Mouse (Mus musculus): Measurements from ENCODE around the gene Icos.

Icos gene

DNA sequence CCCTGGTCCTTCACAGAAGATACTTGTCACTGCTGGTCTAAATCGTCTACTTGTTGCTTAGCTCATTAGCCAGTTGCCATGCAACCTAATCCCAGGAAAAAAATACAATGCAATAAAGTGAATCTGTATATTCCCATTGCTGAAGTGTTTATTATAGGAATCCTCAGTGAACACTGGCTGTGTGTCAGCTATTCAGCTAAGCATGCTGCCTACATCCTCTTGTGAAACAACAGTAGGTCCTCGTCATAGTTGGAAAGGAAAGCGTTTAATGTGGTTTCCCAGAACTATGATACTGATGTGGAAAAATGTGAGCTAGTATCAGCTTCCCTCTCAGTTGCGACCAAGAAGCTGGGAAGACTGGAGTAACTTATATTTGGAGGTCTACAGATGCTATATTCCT lies 60.5 kb downstream of the Icos start:
- DNase-seq (ENCODE audit: low read depth, low spot score), result no peak

DNA sequence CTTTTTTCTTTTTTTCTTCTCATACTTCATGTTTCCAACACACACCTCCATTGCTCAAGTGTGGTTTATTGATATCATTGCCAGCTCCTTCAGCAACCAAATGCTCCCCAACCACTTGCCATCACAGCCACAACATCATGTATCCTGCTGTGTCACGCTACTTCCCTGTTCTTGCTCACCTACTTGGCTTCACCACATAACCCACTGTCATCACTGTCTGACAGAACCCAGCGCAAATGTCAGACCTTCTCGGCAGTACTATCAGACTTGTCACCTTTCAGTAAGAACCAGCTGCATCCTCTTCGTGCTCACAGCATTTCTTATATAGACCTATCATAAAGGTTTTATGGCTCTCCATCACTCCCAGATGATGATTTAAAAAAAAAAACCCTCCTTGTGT lies 61.6 kb downstream of the Icos start:
- DNase-seq (ENCODE audit: low read depth, low spot score), result no peak

DNA sequence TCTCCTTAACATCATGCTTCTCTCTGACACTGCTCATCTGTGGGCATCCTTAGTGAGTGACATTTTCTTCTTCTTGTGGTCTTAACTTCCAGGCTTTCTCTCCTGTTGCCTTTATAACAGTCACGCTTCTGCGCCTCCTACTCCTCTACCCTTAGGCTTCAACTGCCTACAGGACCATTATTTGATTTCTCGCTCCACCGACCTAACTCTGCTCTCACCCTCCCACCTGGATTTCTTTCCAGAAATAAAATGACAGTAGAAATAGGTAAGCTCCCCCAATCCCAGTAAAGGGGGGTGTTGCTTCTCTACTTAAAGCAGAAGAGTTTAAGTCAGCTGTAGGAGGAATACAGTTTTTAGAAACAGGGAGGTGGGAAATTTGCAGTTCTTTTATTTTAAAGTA lies 62.7 kb downstream of the Icos start:
- DNase-seq (ENCODE audit: low read depth, low spot score), result no peak

- DNase-seq (ENCODE audit: low read depth, low spot score), result no peak
These were observed 65.1 kb downstream of the Icos start for GRCm38 (mm10) chr1:61042842-61043241.

DNA sequence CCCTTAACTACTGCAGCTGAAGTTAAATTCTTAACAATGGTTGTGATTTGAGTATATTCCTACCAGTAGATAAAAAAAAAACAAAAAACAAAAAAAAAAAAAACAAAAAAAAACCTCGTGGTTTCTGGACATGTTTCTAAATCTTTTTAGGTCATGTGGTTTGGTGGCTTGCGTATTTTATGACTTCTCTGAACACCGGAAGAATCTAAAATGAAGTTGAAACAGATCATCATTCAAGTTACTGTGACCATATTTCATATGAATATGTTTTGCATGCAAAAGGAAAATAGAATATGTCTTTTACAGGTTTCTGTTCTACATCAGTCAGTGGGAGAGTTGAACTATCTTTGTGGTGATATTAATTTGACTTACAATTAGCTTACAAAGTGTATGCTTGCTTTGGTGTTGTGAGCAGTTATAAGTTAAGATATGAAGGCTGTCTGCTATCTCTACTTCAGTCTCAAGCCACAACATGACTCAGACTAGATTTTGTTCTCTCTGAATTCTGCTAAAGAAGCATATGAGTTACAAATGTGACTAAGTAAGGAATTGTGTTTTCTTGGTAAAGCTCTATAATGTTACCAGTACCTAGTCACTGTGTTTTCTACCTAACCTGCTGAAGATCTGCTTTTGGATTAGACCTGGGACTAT lies 68.5 kb downstream of the Icos start:
- no peak for DNase-seq (ENCODE audit: low read depth, low spot score)

GRCm38 (mm10) chr1:61047336-61047735 lies 69.6 kb downstream of the Icos start:
- no peak for DNase-seq (ENCODE audit: low read depth, low spot score)
